Mouse (Mus musculus) forebrain, embryonic 16.5 days (tissue): Measurements from ENCODE around the gene Lcp1. TPM values are rescaled to one million over a fixed set of nuclear protein-coding genes. Genes with fewer than 3 reads are reported as not detected.

ENCODE experiments used
- microRNA-seq: library from miRNA; unstranded; fragments of <30 nt; microRNA quantifications from one replicate; pipeline ENCODE4, GENCODE M21; 2017
- polyA plus RNA-seq: library from polyadenylated mRNA; unstranded; fragments of >200 nt; fragmentation: Nextera tagmentation; extraction: Ambion mirVana; gene quantifications from 2 replicates; pipeline ENCODE4 v1.2.1, GENCODE M21; 2015

The Lcp1 gene
- polyA plus RNA-seq, 1 experiment from 2014 or later: 11.7 TPM

Small RNAs within 50 kb of the gene (microRNA-seq; reads per million reads assigned to microRNA genes)
- not detected for gene Gm44482

Other genes starting within 250 kb of the Lcp1 start
- 11.4 and 12.5 TPM in 2 replicates for gene Lrch1, start 183.2 kb upstream of the Lcp1 start, polyA plus RNA-seq
- gene Rubcnl, start 115.1 kb upstream of the Lcp1 start, polyA plus RNA-seq: 0.13 and 0.21 TPM in 2 replicates
- not detected in 2 replicates for gene Lrrc63, start 220 bp upstream of the Lcp1 start, polyA plus RNA-seq
- not detected in 2 replicates for gene Cpb2, start 111.2 kb downstream of the Lcp1 start, polyA plus RNA-seq
- gene Zc3h13, start 153.3 kb downstream of the Lcp1 start, polyA plus RNA-seq: 53.4 and 54.7 TPM in 2 replicates